Mouse (Mus musculus): ENCODE results near the gene Epo.

Gene Epo

DNA sequence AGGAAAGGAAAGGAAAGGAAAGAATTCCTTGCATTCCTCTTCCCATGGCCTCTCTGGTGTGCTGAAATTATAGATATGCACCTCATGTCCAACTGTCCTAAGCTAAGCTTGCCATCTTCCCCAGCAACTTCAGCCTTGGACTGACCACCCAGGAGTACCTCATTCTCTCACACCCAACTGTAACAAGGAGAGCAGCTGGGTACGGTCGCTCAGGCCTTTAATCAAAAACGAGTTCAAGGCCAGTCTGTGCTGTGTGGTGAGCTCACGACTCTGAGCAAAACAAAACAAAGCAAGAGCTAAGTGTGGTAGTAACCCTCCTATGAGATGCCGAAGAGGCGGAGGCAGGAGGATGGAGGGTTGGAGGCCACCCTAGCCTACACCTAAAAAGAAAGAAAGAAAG lies 7.9 kb upstream of the Epo start:
- no peak for DNase-seq (ENCODE audit: low spot score in 2 of 2)

DNA sequence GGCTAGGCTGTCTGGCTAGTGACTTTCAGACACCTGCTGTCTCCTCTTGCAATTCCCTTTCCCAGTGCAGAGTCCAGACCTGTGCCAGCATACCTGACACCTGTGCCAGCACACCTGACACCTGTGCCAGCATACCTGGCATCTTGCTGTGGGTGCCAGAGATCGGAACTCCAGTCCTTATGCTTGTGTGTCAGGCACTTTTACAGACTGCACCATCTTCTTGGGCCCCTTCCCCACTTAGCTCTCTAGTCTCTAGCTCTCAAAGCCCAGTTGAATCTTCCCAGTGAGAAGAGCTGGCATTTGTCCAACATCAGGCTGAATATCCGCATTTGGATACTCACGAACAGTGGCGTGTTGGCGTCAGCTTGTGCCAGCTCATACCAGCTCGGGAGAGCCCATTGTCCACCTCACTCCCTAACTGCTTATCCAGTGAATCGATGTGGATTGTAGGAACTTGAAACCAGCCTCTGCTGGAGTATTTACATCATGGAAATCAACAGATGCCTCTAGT lies 6.3 kb upstream of the Epo start:
- DNase-seq (ENCODE audit: low spot score in 2 of 2), result peak in 1 of 2 experiments; percentile 66

DNA sequence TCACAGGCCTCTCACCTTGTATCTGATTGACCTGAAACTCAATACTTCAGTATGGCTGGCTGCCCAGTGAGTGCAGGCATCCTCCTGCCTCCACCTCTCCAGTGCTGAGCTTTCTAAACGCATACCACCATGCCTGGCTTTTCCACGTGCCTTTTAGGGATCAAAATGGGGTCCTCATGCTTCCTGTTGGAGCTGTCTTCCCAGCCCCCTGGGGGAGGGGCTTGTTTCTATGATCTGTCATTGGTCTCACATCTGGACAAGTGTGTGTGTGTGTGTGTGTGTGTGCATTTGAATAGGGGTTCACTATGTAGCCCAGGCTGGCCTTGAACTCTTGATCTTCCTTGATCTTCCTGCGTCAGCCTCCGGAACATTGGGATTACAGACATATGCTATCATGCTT lies 4.4 kb upstream of the Epo start:
- DNase-seq (ENCODE audit: low spot score in 2 of 2), result no peak

GRCm38 (mm10) chr5:137535318-137535717 lies 2.3 kb upstream of the Epo start:
- no peak for DNase-seq (ENCODE audit: low spot score in 2 of 2)

DNA sequence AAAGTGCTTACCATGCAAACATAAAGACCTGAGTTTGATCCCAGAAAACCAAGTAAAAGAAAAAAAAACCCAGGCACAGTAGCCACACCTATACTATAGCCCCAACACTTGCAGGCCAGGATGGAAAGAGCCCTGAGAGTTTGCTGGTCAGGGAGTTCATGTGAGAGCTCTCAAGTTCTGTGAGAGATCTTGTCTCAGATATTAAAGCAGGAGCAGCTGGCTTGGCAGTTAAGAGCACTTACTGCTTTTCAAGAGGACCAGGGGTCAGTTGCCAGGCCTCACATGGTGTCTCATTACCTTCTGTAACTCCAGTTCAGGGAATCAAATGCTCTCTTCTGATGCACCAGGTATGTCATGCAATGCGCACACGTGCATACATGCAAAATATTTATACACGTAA lies 1.7 kb upstream of the Epo start:
- DNase-seq (ENCODE audit: low spot score in 2 of 2), result no peak

GRCm38 (mm10) chr5:137532808-137533116 lies 280 bp downstream of the Epo start:
- DNase-seq (ENCODE audit: low spot score in 2 of 2), result no peak

GRCm38 (mm10) chr5:137532131-137532807 lies 773 bp downstream of the Epo start:
- DNase-seq (ENCODE audit: low spot score in 2 of 2), result peak in 1 of 2 experiments; percentile 36

- DNase-seq (ENCODE audit: low spot score in 2 of 2), result peak in 1 of 2 experiments; percentile 41
Measured at GRCm38 (mm10) chr5:137531414-137532130, 1.5 kb downstream of the Epo start.

DNA sequence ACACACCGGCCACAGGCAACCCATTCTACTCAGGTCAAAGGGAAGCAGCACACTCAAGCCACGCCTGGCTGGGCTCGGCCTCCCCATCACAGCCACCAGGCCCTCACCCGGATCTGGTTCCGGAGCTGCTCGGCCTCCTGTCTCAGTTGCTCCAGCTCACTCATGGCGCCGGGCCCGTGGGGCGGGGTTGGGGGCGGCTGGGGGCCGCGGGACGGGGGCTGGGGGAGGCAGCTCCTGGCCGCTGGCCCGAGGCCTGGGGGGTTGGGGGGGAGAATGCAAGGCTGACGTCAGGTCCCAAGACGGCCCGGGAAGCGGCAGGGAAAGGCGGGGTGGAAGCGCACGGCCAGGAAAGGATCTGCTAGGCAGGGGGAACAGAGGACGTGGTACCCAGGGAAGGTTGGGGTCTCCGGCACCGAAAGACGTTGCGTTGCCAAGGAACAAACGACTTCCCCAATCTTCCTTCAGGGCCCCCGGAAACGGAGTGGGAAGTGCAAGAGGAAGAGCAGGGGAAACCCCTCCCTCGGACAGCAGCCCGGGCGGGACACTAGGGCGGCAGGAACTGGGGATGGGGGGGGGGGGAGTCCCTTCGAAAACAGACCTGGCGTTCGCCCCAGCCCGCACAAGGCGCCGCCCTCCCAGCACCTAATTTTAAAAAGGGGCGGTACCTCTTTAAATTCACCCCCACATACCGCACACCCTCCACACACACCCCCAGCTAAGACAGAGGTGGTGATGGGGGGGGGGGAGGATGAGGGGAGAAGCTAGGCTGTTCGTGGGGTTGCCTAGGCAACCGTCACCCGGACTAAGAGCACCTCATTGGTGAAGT lies 2.2 kb downstream of the Epo start:
- peak; percentile 80 for DNase-seq (ENCODE audit: low spot score in 2 of 2)

GRCm38 (mm10) chr5:137530075-137530474 lies 3.0 kb downstream of the Epo start:
- DNase-seq (ENCODE audit: low spot score in 2 of 2), result no peak

DNA sequence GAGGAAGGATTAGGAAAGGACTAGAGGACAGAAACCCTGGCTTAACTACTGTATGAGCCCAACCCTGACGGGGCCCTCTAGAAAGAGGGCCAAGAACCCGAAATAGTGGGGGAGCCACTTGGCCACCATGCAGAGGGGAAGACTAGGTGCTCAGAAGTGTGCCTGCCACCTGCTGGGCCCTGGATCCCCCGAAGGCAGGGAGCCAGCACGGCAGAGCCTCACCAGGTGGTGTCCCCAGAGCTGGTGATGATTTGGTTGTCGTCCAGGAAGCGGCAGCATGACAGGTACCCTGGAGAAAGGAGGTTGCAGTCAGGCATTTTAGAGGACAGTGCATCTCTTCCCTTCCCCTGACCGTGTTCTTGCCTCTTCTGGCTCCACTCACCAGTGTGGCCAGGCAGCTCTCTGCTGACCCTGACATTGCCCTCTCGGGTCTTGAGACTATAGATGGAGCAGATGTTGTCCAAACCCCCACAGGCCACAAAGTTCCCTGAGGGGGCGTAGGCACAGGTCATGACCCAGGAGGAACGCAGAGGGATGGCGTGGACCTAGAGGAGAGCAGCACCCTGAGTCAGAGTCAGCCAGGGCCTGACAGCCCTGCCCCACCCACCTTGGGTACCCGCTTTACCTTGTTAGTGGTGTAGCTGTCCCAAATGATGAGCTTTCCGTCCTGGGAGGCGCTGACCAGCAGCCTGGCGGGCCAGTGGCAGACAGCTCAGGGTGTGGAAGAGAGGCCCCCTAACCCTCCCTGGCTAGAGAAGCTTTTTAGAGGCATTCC lies 3.6 kb downstream of the Epo start:
- DNase-seq (ENCODE audit: low spot score in 2 of 2), result peak in 1 of 2 experiments; percentile 35

DNA sequence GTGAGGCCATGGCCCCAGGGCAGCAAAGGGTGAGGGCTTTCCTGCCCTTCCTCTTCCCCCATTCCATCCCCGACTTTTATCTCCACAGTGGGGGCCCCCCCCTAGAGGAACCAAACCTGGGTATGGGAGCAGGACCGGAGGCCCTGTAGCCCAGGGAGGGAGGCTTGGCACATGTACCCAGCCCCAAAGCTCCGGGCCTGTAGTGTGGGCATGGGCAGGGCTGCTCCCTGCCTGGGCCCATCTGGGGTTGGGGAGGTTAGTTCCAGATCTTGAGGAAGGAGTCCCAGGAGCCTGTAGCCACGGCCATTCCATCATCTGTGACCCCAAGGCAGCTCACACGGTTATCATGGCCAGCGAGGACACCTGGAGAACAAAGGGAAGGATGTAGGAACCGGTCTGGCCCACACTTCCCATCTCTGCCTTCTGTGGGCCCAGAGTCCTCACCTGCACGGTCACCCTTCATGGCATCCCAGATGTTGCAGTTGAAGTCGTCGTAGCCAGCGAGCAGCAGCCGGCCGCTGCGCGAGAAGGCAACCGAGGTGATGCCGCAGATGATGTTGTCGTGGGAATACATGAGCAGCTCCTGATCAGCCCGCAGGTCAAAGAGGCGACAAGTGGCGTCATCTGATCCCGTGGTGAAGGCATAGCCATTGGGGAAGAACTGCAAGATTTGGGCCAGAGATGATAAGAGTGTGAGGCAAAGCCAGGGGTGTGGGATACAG lies 4.6 kb downstream of the Epo start:
- no peak for DNase-seq (ENCODE audit: low spot score in 2 of 2)

DNA sequence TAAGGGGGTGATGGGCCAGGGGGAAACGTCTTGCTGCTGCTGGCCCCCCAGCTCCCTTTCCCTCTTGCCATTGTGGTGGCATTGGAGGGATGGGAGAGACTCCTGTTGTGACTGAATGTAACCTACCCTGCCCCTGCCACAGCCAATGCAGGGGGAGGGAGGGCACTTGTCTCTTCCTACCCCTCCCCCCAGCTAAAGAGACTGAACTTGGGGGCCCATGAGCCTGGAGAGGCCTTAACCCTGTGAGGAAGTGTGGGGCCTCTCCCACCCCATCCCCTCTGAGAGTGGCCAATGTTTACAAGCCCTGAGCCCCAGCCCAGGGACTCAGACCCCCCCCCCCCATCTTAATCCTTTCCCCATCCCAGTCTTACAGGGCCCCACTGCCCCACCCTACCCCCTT lies 5.6 kb downstream of the Epo start:
- DNase-seq (ENCODE audit: low spot score in 2 of 2), result no peak

GRCm38 (mm10) chr5:137526192-137526936 lies 6.7 kb downstream of the Epo start:
- DNase-seq (ENCODE audit: low spot score in 2 of 2), result peak in 1 of 2 experiments; percentile 41

DNA sequence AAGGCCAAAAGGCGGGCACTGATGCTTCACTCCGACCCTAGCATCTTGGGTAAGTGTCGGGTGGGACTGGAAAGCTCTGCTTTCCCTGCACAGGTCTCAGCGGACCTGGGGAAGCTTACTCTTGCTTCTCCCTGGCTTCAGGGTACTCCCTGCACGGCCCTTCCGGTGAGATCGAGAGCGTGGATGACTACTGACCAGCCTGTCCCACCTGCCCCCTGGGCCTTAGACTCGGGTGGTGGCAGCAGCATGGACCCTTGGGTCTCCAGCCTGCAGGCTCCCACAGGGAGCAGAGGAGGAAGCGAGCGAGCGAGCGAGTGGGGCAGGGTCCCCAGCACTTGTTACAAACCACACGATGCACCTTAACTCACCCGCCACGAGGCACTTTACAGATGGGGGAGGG lies 7.5 kb downstream of the Epo start:
- no peak for DNase-seq (ENCODE audit: low spot score in 2 of 2)

GRCm38 (mm10) chr5:137524671-137525070 lies 8.4 kb downstream of the Epo start:
- no peak for DNase-seq (ENCODE audit: low spot score in 2 of 2)

DNA sequence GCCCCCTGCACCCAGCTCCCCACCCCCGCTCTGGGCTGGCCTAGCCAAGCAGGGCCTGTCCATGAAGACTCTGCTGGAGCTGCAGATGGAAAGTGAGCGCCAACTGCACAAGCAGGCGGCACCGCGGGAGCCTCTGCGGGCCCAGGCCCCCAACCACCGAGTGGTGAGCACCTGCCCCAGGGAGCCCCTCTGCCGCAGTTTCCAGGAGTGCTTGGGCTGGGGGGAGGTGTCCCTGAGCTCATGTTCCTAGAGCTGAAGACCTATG lies 8.9 kb downstream of the Epo start:
- no peak for DNase-seq (ENCODE audit: low spot score in 2 of 2)

- DNase-seq (ENCODE audit: low spot score in 2 of 2), result no peak
Measured at GRCm38 (mm10) chr5:137523396-137524250, 9.4 kb downstream of the Epo start.

DNA sequence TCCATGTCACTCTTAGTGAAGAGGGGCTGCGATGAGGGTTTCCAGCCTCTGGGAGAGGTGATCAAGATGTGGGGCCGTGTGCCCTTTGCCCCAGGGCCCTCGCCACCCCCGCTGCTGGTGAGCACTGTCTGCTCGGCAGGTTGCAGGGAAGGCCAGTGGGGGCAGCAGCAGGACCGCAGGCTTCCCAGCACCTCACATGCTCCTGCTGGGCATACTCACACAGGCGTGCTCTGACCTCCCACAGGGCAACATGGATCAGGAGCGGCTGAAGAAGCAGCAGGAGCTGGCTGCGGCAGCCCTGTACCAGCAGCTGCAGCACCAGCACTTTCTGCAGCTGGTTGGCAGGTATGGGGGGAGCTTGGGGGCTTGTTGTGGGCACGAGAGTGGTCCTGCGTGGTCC lies 10.3 kb downstream of the Epo start:
- DNase-seq (ENCODE audit: low spot score in 2 of 2), result no peak

DNA sequence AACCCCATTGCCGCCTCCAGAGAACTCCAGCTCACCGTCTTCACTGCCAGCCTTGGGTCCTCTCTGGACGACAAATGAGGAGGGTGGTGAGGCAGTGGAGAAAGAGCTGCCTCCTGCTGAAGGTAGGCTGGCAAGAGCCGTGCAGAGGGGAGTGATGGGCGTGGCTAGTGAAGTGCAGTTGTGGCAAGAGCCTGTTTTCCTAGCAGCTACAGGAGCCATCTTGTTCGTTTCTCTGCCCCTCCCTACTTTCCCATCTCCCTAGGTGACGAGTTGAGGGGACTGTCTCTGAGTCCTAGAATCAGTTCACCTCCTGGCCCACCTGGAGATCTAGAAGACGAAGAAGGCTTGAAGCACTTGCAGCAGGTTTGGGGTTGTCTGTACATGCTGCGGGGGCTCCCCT lies 11.2 kb downstream of the Epo start:
- DNase-seq (ENCODE audit: low spot score in 2 of 2), result no peak
